Mouse (Mus musculus): ENCODE measurements around the gene Flnc. TPM values are rescaled to one million over a fixed set of nuclear protein-coding genes. Genes with fewer than 3 reads are reported as not detected.
"Not testable (repeated sequence)": the region's sequence is repeated elsewhere in the genome, so short reads cannot be mapped to it uniquely, and the experiment has no call there.

Flnc gene
- total RNA-seq (2021), result 100 to 1,000 TPM; 403 to 438 TPM
- long read RNA-seq, experiment 1, full-length matches to known transcripts, result 1 of 143 reads
- long read RNA-seq, experiment 1, partial matches to known transcripts, result 137 of 143 reads
- long read RNA-seq, experiment 1, other reads (novel, unspliced or antisense), result 5 of 143 reads
- long read RNA-seq, experiment 2, full-length matches to known transcripts, result 1 of 163 reads
- long read RNA-seq, experiment 2, partial matches to known transcripts, result 161 of 163 reads
- long read RNA-seq, experiment 2, other reads (novel, unspliced or antisense), result 1 of 163 reads

- intact Hi-C loops (cut with DNase I), result no loop called here
- peak; percentile 57 to 61 for DNase-seq
Observed at GRCm38 (mm10) chr6:29433038-29433803, at the start of gene Flnc. Gene Flnc, plus strand, starts transcription at chr6:29433256.

GRCm38 (mm10) chr6:29388052-29388518 is 45.0 kb upstream of the Flnc start, which contains the start of gene Opn1sw:
Gene Opn1sw, minus strand, starts transcription at chr6:29388468.
- DNase-seq, result no peak

GRCm38 (mm10) chr6:29388606-29389080 is 44.4 kb upstream of the Flnc start:
- intact Hi-C loops (cut with DNase I), result no loop called here
- peak; percentile 95 to 97 for DNase-seq

More at GRCm38 (mm10) chr6:29388052-29388518, 45.0 kb upstream of the Flnc start, which contains the start of gene Opn1sw:
- intact Hi-C loops (cut with DNase I), result no loop called here

- intact Hi-C loops (cut with DNase I), result no loop called here
- no peak for DNase-seq
Observed at GRCm38 (mm10) chr6:29389425-29389824, 43.6 kb upstream of the Flnc start.

- intact Hi-C loops (cut with DNase I), result loop anchor here (10.0 kb wide), 1 partner anchor 94 kb away; no protein-coding TSS in a partner anchor
- not testable (repeated sequence) for DNase-seq
Observed at GRCm38 (mm10) chr6:29390500-29390899, 42.6 kb upstream of the Flnc start.

GRCm38 (mm10) chr6:29391241-29391640 is 41.8 kb upstream of the Flnc start:
- DNase-seq, result not testable (repeated sequence)
- intact Hi-C loops (cut with DNase I), result loop anchor here (10.0 kb wide), 1 partner anchor 94 kb away; no protein-coding TSS in a partner anchor

- intact Hi-C loops (cut with DNase I), result loop anchor here (10.0 kb wide), 1 partner anchor 93 kb away; no protein-coding TSS in a partner anchor
- DNase-seq, result no peak
Observed at GRCm38 (mm10) chr6:29391802-29392201, 41.3 kb upstream of the Flnc start.

- DNase-seq, result no peak
- intact Hi-C loops (cut with DNase I), result loop anchor here (10.0 kb wide), 1 partner anchor 91 kb away; no protein-coding TSS in a partner anchor
Observed at GRCm38 (mm10) chr6:29394286-29394685, 38.8 kb upstream of the Flnc start.

- intact Hi-C loops (cut with DNase I), result loop anchor here (10.0 kb wide), 1 partner anchor 89 kb away; no protein-coding TSS in a partner anchor
- DNase-seq, result peak; percentile 51 to 65
Observed at GRCm38 (mm10) chr6:29395910-29396713, 36.9 kb upstream of the Flnc start, which contains the start of gene Ccdc136. Gene Ccdc136, plus strand, starts transcription at chr6:29396309.

GRCm38 (mm10) chr6:29396714-29397540 is 36.1 kb upstream of the Flnc start:
- DNase-seq, result no peak
- intact Hi-C loops (cut with DNase I), result loop anchor here (10.0 kb wide), 1 partner anchor 88 kb away; no protein-coding TSS in a partner anchor

- DNase-seq, result no peak
- intact Hi-C loops (cut with DNase I), result loop anchor here (10.0 kb wide), 1 partner anchor 87 kb away; no protein-coding TSS in a partner anchor
Observed at GRCm38 (mm10) chr6:29397575-29397974, 35.5 kb upstream of the Flnc start.

- intact Hi-C loops (cut with DNase I), result loop anchor here (10.0 kb wide), 1 partner anchor 85 kb away; no protein-coding TSS in a partner anchor
Observed at GRCm38 (mm10) chr6:29399851-29400250, 33.2 kb upstream of the Flnc start.

GRCm38 (mm10) chr6:29402693-29403342 is 30.2 kb upstream of the Flnc start:
- intact Hi-C loops (cut with DNase I), result no loop called here
- DNase-seq, result peak; percentile 34 to 37

More at GRCm38 (mm10) chr6:29399851-29400250, 33.2 kb upstream of the Flnc start:
- DNase-seq, result no peak

- intact Hi-C loops (cut with DNase I), result no loop called here
- no peak for DNase-seq
Observed at GRCm38 (mm10) chr6:29406412-29406811, 26.6 kb upstream of the Flnc start.

GRCm38 (mm10) chr6:29415446-29415845 is 17.6 kb upstream of the Flnc start:
- intact Hi-C loops (cut with DNase I), result no loop called here

GRCm38 (mm10) chr6:29420596-29420995 is 12.5 kb upstream of the Flnc start:
- intact Hi-C loops (cut with DNase I), result no loop called here
- DNase-seq, result no peak

More at GRCm38 (mm10) chr6:29415446-29415845, 17.6 kb upstream of the Flnc start:
- no peak for DNase-seq

- DNase-seq, result no peak
- intact Hi-C loops (cut with DNase I), result no loop called here
Observed at GRCm38 (mm10) chr6:29425118-29425517, 7.9 kb upstream of the Flnc start.

GRCm38 (mm10) chr6:29426331-29426730 is 6.7 kb upstream of the Flnc start:
- intact Hi-C loops (cut with DNase I), result no loop called here

More at GRCm38 (mm10) chr6:29426331-29426730, 6.7 kb upstream of the Flnc start:
- DNase-seq, result no peak

All from gastrocnemius, postnatal 36 days (tissue).